Mouse (Mus musculus) E14TG2a.4 (cell line): ENCODE results near the gene Klrb1c.

ENCODE experiments used
- CTCF ChIP-seq: conservative IDR thresholded peaks from 2 replicates; pipeline ENCODE4 v1.5.1; 2014; ENCODE audit warnings: low read length
- POU5F1 ChIP-seq: IDR thresholded peaks from 2 replicates; pipeline ENCODE4 v1.6.1; 2014; ENCODE audit warnings: low read length, borderline replicate concordance

- TF ChIP-seq CTCF (no peak), POU5F1 (no peak)
These were observed 4.7 kb upstream of the Klrb1c start for GRCm38 (mm10) chr6:128793734-128794133.
